Mouse (Mus musculus): ENCODE measurements around the gene Gja1. TPM values are rescaled to one million over a fixed set of nuclear protein-coding genes. Genes with fewer than 3 reads are reported as not detected.

Gene Gja1
- polyA plus RNA-seq, 1 experiment from 2014 or later, result 330 TPM

Other genes starting within 250 kb of the Gja1 start
- 3.9 and 4.0 TPM in 2 replicates for gene Tbc1d32, start 148.6 kb upstream of the Gja1 start, polyA plus RNA-seq (2015; fragmentation: Nextera tagmentation; extraction: Ambion mirVana)